Mouse (Mus musculus): ENCODE results near the gene Zyg11a.

The Zyg11a gene

DNA sequence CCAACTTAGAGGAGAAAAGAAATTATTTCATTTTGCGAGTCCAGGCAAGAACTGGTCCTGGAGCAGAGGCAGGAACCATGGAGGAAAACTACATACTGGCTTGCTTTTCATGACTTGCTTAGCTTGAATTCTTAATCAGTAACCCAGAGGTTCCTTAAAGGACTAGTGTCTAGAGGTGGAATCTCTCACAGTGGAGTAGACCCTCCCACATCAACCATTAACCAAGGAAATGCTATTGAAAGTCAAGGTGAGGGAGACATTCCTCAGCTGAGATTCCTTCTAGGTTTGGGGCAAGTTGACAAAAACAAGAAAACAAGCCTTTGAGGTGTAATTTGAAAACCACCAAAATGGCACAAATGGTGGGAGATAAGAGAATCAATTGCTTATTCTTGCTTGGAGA lies 73.0 kb downstream of the Zyg11a start, which contains the start of gene Scp2:
Gene Scp2, minus strand, starts transcription at position 119 of the 400 bp plus-strand sequence.
- DNase-seq (ENCODE audit: low read depth), result no peak

DNA sequence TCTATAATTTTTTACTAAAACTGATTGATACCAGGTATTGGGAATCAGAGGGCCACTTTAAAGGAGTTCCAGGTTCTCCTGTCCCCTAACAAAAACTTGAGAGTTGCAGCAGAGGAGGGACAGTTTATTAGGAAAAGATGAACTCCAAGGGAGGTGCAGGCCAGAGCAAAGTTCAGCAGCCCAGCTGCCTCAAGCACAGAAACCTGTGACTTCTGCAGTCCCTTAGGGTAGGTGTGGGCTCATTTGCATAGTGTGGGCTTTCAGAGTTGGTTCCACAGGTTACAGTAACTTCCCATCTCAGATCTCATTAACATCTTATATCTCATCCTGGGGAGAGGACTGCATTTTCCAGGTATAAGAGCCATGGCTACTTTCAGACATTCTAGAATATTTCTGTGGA lies 74.1 kb downstream of the Zyg11a start:
- DNase-seq (ENCODE audit: low read depth), result no peak

DNA sequence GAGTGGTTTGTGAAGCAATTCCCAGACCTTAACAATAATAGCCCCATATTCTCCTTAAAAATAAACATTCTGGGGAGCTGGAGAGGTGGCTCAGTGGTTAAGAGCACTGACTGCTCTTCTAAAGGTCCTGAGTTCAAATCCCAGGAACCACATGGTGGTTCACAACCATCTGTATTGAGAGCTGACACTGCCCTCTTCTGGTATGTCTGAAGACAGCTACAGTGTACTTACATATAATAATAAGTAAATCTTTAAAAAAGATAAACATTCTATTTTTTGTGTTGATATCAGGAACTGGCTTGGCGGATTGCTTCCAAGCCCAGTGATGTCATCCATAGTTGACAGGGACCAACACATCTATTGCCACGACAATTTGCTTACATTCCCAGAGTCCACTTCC lies 74.7 kb downstream of the Zyg11a start:
- DNase-seq (ENCODE audit: low read depth), result peak; percentile 24

DNA sequence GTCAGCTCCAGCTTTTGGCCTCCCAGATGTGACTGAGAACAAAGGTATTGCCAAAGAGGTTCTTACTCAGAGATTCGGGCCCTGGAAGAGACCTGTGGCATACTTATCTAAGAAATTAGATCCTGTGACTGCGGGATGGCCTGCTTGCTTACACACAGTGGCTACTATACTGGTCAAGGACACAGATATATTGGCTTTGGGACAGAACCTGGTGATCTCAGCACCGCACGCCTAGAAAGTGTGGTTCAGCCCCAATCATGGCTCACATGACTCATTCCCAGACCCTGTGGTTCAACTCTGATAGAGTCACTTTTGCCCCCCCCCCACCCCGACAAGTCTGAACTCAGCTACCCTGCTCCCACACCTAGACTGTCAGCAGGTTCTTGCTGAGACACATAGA lies 80.9 kb downstream of the Zyg11a start:
- no peak for DNase-seq (ENCODE audit: low read depth)
